Mouse (Mus musculus) midbrain, embryonic 10.5 days (tissue): ENCODE results near the gene Comp. TPM values are rescaled to one million over a fixed set of nuclear protein-coding genes. Genes with fewer than 3 reads are reported as not detected.

Source experiments
- DNase-seq: peaks from one replicate; pipeline ENCODE4 v3.0.0-alpha.2; 2017; ENCODE audit warnings: low spot score
- H3K27ac ChIP-seq: fragments of 300-500 bp; sonication (generic); replicated peaks from 2 replicates; pipeline ENCODE4 v1.5.1; 2016; ENCODE audit warnings: mild to moderate bottlenecking
- H3K27me3 ChIP-seq: fragments of 300-500 bp; sonication (generic); 2 replicates; pipeline ENCODE4 v1.6.1; 2016; ENCODE audit warnings: low read depth, mild to moderate bottlenecking; ENCODE audit not compliant: poor library complexity, severe bottlenecking
- H3K36me3 ChIP-seq: fragments of 300-500 bp; sonication (generic); 2 replicates; pipeline ENCODE4 v1.6.1; 2016; ENCODE audit warnings: mild to moderate bottlenecking, moderate library complexity
- H3K4me1 ChIP-seq: fragments of 300-500 bp; sonication (generic); 2 replicates; pipeline ENCODE4 v1.6.1; 2016
- H3K4me3 ChIP-seq: fragments of 300-500 bp; sonication (generic); 2 replicates; pipeline ENCODE4 v1.5.1; 2016; ENCODE audit warnings: mild to moderate bottlenecking, moderate library complexity
- H3K9me3 ChIP-seq: fragments of 300-500 bp; sonication (generic); replicated peaks from 2 replicates; pipeline ENCODE4 v1.6.1; 2016; ENCODE audit warnings: mild to moderate bottlenecking
- WGBS: fragments of 180-500 bp; shearing (Covaris S2); methylation state at CpG from one replicate; pipeline ENCODE4 v1.1.7; 2016; 5-methylcytosine and 5-hydroxymethylcytosine counted together
- polyA plus RNA-seq: library from polyadenylated mRNA; unstranded; fragments of >200 nt; fragmentation: Nextera tagmentation; extraction: Ambion mirVana; gene quantifications from 2 replicates; pipeline ENCODE4 v1.2.1, GENCODE M21; 2016

The Comp gene
- polyA plus RNA-seq, 1 experiment from 2014 or later: 0.37 TPM

- Histone ChIP-seq H3K27ac (no peak overlapping the region), H3K4me1 (0 out of 2 replicates have a peak, but pooled peaks cover 5% of the 10 kb centered on the region), H3K27me3 (no peaks in the 10 kb centered on the region), H3K9me3 (no peaks in the 10 kb centered on the region), H3K36me3 (peaks cover 46% of the 10 kb centered on the region), H3K4me3 (no peak overlapping the region)
- DNase-seq: no peak
- 87% methylated on average over 2 of the region's 2 CpGs for WGBS
These were observed 16.3 kb downstream of the Comp start for GRCm38 (mm10) chr8:70389678-70390077.

GRCm38 (mm10) chr8:70393087-70393486 lies 19.7 kb downstream of the Comp start:
- 84% methylated on average over 5 of the region's 5 CpGs for WGBS
- Histone ChIP-seq H3K4me3 (no peak overlapping the region), H3K27me3 (no peaks in the 10 kb centered on the region), H3K36me3 (peaks cover 22% of the 10 kb centered on the region), H3K27ac (no peak overlapping the region), H3K9me3 (no peaks in the 10 kb centered on the region), H3K4me1 (no peaks in the 10 kb centered on the region)
- no peak for DNase-seq

GRCm38 (mm10) chr8:70394269-70394998 lies 21.1 kb downstream of the Comp start:
- no peak for DNase-seq
- 85% methylated on average over 8 of the region's 8 CpGs for WGBS
- H3K27me3 ChIP-seq: no peaks in the 10 kb centered on the region
- H3K27ac ChIP-seq: no peak overlapping the region
- no peak overlapping the region for H3K4me3 ChIP-seq
- no peaks in the 10 kb centered on the region for H3K9me3 ChIP-seq
- no peaks in the 10 kb centered on the region for H3K4me1 ChIP-seq
- peaks cover 20% of the 10 kb centered on the region for H3K36me3 ChIP-seq

- Histone ChIP-seq H3K36me3 (peaks cover 27% of the 10 kb centered on the region), H3K27me3 (no peaks in the 10 kb centered on the region), H3K27ac (no peak overlapping the region), H3K4me1 (no peaks in the 10 kb centered on the region), H3K4me3 (no peak overlapping the region), H3K9me3 (no peaks in the 10 kb centered on the region)
- WGBS: 91% methylated on average over 5 of the region's 5 CpGs
- no peak for DNase-seq
These were observed 22.3 kb downstream of the Comp start for GRCm38 (mm10) chr8:70395649-70396048.

GRCm38 (mm10) chr8:70396184-70396583 lies 22.8 kb downstream of the Comp start:
- no peaks in the 10 kb centered on the region for H3K4me1 ChIP-seq
- no peak overlapping the region for H3K27ac ChIP-seq
- 83% methylated on average over 5 of the region's 5 CpGs for WGBS
- peaks cover 23% of the 10 kb centered on the region for H3K36me3 ChIP-seq
- H3K9me3 ChIP-seq: no peaks in the 10 kb centered on the region
- no peak for DNase-seq
- no peak overlapping the region for H3K4me3 ChIP-seq
- no peaks in the 10 kb centered on the region for H3K27me3 ChIP-seq

- Histone ChIP-seq H3K4me1 (no peaks in the 10 kb centered on the region), H3K36me3 (peaks cover 13% of the 10 kb centered on the region), H3K4me3 (no peak overlapping the region), H3K27ac (no peak overlapping the region), H3K27me3 (no peaks in the 10 kb centered on the region), H3K9me3 (no peaks in the 10 kb centered on the region)
- DNase-seq: no peak
- 91% methylated on average over 16 of the region's 16 CpGs for WGBS
These were observed 24.5 kb downstream of the Comp start for GRCm38 (mm10) chr8:70397611-70398563.

GRCm38 (mm10) chr8:70404212-70404611 lies 30.9 kb downstream of the Comp start:
- peaks cover 14% of the 10 kb centered on the region for H3K36me3 ChIP-seq
- peaks cover 37% of the 10 kb centered on the region for H3K4me1 ChIP-seq
- H3K4me3 ChIP-seq: no peak overlapping the region
- H3K9me3 ChIP-seq: no peaks in the 10 kb centered on the region
- H3K27me3 ChIP-seq: no peaks in the 10 kb centered on the region
- DNase-seq: no peak
- H3K27ac ChIP-seq: no peak overlapping the region
- WGBS: 96% methylated on average over 3 of the region's 3 CpGs

GRCm38 (mm10) chr8:70405189-70405588 lies 31.8 kb downstream of the Comp start:
- no peak overlapping the region for H3K4me3 ChIP-seq
- 77% methylated on average over 7 of the region's 7 CpGs for WGBS
- H3K4me1 ChIP-seq: peaks cover 42% of the 10 kb centered on the region
- H3K27me3 ChIP-seq: no peaks in the 10 kb centered on the region
- H3K9me3 ChIP-seq: no peaks in the 10 kb centered on the region
- no peak for DNase-seq
- peaks cover 10% of the 10 kb centered on the region for H3K36me3 ChIP-seq
- H3K27ac ChIP-seq: no peak overlapping the region

- 86% methylated on average over 11 of the region's 11 CpGs for WGBS
- no peaks in the 10 kb centered on the region for H3K27me3 ChIP-seq
- no peak overlapping the region for H3K4me3 ChIP-seq
- no peaks in the 10 kb centered on the region for H3K9me3 ChIP-seq
- peaks cover 42% of the 10 kb centered on the region for H3K4me1 ChIP-seq
- peak overlapping the region; percentile 57; the same call in 1 of the 2 replicates for H3K27ac ChIP-seq
- peaks cover 7% of the 10 kb centered on the region; the same call in 1 of the 2 replicates for H3K36me3 ChIP-seq
- DNase-seq: no peak
These were observed 33.2 kb downstream of the Comp start for GRCm38 (mm10) chr8:70406427-70407069.

- H3K27me3 ChIP-seq: no peaks in the 10 kb centered on the region
- DNase-seq: no peak
- peaks cover 7% of the 10 kb centered on the region; the same call in 1 of the 2 replicates for H3K36me3 ChIP-seq
- H3K27ac ChIP-seq: peak overlapping the region; percentile 74
- H3K4me3 ChIP-seq: no peak overlapping the region
- WGBS: 65% methylated on average over 6 of the region's 6 CpGs
- H3K9me3 ChIP-seq: no peaks in the 10 kb centered on the region
- H3K4me1 ChIP-seq: peaks cover 42% of the 10 kb centered on the region
These were observed 34.9 kb downstream of the Comp start for GRCm38 (mm10) chr8:70408301-70408700.

GRCm38 (mm10) chr8:70409019-70409418 lies 35.7 kb downstream of the Comp start:
- DNase-seq: no peak

GRCm38 (mm10) chr8:70409455-70409871 lies 36.1 kb downstream of the Comp start:
- no peak overlapping the region for H3K4me3 ChIP-seq
- H3K27me3 ChIP-seq: no peaks in the 10 kb centered on the region
- WGBS: 70% methylated on average over 9 of the region's 9 CpGs
- no peaks in the 10 kb centered on the region for H3K9me3 ChIP-seq
- peak overlapping the region; percentile 74 for H3K27ac ChIP-seq
- H3K4me1 ChIP-seq: peaks cover 42% of the 10 kb centered on the region
- H3K36me3 ChIP-seq: peaks cover 5% of the 10 kb centered on the region; the same call in 1 of the 2 replicates
- DNase-seq: no peak

More at GRCm38 (mm10) chr8:70409019-70409418, 35.7 kb downstream of the Comp start:
- Histone ChIP-seq H3K4me1 (peaks cover 42% of the 10 kb centered on the region), H3K4me3 (no peak overlapping the region), H3K36me3 (peaks cover 8% of the 10 kb centered on the region; the same call in 1 of the 2 replicates), H3K27me3 (no peaks in the 10 kb centered on the region), H3K9me3 (no peaks in the 10 kb centered on the region), H3K27ac (peak overlapping the region; percentile 74)
- WGBS: 85% methylated on average over 10 of the region's 10 CpGs
